Mouse (Mus musculus): Measurements from ENCODE around the gene Akap13.

The Akap13 gene

DNA sequence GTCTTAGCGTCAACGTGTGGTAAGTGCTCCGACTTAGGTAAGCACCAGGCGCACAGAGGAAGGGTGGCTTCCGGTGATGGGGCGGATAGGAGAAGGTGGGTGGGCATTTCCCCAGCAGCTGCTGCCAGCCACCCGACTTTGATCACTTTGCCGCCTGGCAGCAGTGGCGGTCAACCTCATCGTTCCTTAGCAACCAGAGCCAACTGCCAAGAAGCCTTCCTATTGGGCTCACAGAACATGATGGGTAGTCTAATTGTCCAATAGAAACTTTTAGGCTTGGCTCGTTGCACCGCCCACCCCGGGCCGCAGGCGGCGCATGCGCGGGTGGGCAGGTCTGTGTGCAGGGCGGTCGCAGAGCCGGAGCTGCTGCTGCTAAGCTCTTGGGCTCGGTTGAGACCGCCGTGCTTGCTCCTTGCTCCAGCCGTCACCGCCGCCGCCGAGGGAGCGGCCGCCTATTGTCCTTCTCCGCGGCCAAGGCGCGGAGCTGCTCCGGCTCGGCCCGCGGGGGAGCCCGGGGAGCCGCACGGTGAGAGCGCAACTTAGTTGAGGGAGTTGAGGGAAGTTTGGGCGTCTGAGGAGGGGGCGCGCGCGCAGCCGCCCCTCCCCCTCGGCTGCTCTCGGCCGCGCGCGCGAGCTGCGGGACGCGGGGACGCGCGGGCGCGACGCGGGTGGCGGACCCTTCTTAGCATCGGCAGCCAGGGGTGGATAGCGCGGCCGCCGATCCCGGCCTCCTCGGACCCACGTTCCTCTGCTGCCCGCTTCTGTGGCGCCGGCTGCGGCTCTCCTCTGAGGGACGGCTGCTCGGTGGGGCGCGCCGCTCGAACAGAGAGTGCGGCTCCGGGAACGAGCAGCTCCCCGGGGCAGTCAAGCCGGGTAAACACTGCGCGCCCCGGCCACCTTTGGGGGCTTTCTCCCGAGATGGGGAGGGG lies at the start of gene Akap13:
TSS of gene Akap13 (plus strand) at position 312 of the 929 bp plus-strand sequence.
- DNase-seq (ENCODE audit: low read depth, low spot score), result peak; percentile 97

- no peak for DNase-seq (ENCODE audit: low read depth, low spot score)
Observed at GRCm38 (mm10) chr7:75410641-75411040, 44.7 kb upstream of the Akap13 start.

DNA sequence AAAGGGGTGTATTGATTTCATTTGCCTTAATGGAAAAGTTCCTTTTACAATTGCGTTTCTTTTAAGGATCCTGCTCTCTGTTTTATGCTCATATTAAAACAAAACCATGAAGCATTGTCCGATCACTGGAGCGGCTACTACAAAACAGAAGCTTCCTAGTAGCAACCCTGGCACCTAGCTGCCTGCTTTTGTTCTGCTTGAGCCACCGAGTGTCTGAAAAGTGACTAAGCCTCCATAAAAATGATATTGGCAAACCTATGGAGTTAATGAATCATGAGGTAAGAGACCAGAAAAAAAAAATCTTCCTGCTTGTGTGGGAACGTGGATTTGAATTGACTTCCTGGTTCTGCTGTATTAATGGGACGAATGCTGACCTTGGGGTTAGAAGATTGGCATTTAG lies 44.1 kb upstream of the Akap13 start:
- no peak for DNase-seq (ENCODE audit: low read depth, low spot score)

DNA sequence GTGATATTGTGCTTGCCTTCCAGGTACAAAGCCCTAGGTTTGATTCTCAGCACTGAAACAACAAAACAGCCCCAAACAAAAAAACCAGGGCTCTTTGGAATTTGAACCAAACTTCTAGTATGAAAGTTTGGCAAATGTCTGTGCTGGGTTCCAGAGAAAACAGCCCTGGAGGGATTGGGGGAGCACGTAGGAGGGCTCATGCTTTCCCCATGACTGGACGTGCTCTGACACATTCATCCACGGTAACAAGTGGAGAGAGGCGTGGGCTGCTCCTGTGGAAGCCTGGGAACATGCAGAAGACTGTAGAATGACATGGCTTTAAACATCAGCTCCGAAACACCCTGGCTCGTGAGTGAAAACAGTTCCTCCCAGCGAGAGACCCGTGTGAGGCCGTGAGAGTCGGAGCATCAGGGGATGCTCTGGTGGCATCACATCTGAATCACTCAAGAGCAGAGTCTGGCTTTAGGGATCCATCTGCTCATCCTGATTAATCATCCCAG lies 43.3 kb upstream of the Akap13 start:
- no peak for DNase-seq (ENCODE audit: low read depth, low spot score)

- no peak for DNase-seq (ENCODE audit: low read depth, low spot score)
Observed at GRCm38 (mm10) chr7:75412568-75412967, 42.8 kb upstream of the Akap13 start.

GRCm38 (mm10) chr7:75413903-75414302 lies 41.4 kb upstream of the Akap13 start:
- DNase-seq (ENCODE audit: low read depth, low spot score), result peak; percentile 5

- DNase-seq (ENCODE audit: low read depth, low spot score), result peak; percentile 5
Observed at GRCm38 (mm10) chr7:75414316-75414715, 41.0 kb upstream of the Akap13 start.

- DNase-seq (ENCODE audit: low read depth, low spot score), result peak; percentile 23
Observed at GRCm38 (mm10) chr7:75415166-75415881, 40.0 kb upstream of the Akap13 start.

DNA sequence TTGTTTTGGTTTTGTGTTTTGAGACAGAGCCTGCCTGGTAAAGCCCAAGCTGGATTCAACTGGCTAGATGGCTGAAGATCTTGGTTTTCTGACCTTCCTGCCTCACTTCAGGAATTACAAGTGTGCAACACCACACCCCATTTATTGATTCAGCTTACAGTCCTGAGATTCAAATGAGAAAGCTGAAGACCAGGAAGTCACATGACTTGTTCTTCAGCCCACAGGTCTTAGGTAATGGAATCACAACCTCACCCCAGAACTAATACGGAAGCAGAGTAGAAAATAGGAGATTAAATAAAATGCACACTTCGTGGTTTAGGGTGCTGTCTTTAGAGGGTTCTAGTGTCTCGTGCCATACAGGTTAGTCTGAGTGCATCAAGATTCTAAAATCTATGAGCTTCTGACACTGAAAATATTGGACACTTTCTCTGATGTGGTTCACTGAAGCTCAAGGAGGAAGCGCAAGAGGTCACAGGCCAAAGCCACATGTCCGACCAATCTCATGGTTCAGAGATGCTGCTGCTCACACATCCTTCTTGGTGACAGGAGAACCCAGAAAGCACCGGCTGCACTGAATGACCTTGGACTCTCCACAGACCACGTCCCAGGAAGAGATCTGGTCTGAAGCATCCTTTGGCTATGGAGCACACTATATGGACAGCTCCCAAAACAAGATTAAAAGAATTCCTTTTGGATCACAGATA lies 39.3 kb upstream of the Akap13 start:
- DNase-seq (ENCODE audit: low read depth, low spot score), result no peak

- DNase-seq (ENCODE audit: low read depth, low spot score), result no peak
Observed at GRCm38 (mm10) chr7:75420927-75421326, 34.4 kb upstream of the Akap13 start.

- no peak for DNase-seq (ENCODE audit: low read depth, low spot score)
Observed at GRCm38 (mm10) chr7:75424121-75424520, 31.2 kb upstream of the Akap13 start.

GRCm38 (mm10) chr7:75427322-75427721 lies 28.0 kb upstream of the Akap13 start:
- DNase-seq (ENCODE audit: low read depth, low spot score), result no peak

GRCm38 (mm10) chr7:75428913-75429312 lies 26.4 kb upstream of the Akap13 start:
- no peak for DNase-seq (ENCODE audit: low read depth, low spot score)

DNA sequence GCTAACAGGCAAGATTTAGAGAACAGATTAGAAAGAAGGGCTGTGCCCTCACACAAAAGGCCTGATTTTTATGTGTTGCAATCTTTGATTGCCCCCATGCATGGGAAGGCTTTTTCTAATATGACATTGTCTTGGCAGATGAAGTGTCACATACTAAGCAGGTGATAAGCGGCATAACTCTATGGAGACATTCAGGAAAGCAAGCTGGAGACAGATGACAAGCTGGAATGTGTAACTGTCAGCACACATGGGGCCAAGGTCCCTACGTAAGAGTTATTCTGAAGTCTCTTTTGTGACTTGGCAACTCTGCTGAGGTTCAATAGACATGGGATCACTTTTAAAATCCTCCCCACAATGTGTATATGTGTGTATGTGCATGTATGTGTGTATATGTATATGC lies 24.8 kb upstream of the Akap13 start:
- no peak for DNase-seq (ENCODE audit: low read depth, low spot score)

- DNase-seq (ENCODE audit: low read depth, low spot score), result no peak
Observed at GRCm38 (mm10) chr7:75431043-75431442, 24.3 kb upstream of the Akap13 start.

DNA sequence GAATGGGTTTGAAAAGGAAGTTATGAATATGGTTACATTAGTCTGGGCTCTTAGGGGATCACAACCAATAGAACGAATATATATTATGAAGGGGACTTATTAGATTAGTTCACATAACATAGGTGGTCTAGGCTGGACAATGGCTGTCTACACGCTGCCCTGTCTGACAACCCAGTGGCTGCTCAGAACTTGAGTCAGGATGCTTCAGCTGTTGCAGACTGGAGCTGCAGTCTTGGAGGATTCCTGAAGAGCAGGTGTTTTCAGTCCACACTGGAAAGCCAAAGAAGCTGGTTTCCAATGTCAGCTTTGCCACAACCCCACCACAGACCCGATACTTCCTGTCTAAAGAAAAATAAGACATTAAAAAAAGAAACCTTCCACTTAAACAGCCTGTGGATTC lies 23.3 kb upstream of the Akap13 start:
- no peak for DNase-seq (ENCODE audit: low read depth, low spot score)

DNA sequence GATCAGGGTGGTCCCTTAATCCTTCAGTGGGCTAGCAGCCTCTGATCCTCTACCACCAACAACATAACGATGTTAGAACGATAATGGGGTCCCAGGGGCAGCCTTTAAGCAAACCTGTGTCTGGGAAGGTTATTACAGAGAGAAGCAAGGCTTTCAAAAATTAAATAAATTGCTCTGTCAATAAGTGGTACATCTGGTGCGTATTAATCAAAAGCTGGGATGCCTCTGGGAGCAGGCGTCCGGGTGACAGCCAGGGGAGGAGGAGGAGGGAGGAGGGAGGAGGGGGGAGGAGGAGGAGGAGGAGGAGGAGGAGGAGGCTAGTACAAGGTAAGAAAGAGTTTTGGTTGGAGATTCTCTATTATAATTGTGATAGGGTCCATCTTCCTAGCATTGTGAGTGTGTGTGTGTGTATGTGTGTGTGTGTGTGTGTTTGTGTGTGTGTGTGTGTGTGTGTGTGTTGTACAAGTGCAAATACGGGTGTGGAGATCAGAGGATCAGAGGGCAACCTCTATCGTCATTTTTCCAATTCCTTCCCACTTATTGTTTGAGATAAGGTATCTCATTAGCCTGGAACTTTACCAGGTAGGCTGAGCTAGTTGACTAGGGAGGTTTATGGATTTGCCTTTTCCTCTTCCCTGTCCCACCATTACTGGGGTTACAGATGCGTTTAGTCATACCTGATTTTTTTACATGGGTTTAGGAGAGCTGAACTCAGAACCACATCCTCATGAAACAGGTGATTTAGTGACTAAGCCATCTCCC lies 18.7 kb upstream of the Akap13 start:
- no peak for DNase-seq (ENCODE audit: low read depth, low spot score)

DNA sequence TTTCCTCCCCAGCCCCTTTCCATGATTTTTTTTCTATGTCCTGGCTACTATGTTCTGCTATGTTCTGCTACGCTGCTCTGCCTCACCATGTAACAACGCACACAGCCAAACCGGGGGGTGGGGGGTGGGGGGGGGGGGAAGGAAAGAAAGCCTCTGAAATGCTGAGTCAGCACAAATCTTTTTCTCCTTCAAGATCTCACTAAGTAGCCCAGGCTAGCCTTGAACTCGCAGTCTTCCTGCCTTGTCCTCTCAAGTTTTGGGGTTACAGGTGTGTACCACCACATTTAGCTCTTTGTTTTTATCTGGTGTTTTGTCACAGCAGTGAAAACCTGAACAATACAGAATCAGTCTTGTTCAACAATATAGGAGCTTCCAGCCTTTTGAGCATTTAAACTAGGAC lies 15.8 kb upstream of the Akap13 start:
- DNase-seq (ENCODE audit: low read depth, low spot score), result no peak

- DNase-seq (ENCODE audit: low read depth, low spot score), result no peak
Observed at GRCm38 (mm10) chr7:75440241-75440640, 15.1 kb upstream of the Akap13 start.

- no peak for DNase-seq (ENCODE audit: low read depth, low spot score)
Observed at GRCm38 (mm10) chr7:75441947-75442346, 13.4 kb upstream of the Akap13 start.
